8 mouse cellular contexts compared by ENCODE assay signal in the genomic region with DNA sequence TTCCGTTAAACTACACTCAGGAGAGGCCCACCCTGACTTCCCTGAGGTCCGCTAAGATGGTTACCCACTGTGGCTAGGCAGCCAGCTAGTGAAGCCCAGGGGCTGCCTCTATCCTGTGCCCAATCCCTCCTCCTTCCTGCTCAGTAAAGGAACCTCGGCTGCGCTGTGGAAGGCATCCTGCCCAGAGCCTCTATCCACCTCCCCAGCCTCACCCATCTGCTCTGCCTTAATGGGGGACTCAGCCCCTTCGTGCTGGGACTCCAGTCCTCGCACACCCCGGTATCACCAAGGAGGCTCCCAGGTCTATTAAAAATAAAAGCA. TPM values are rescaled to one million over a fixed set of nuclear protein-coding genes. Genes with fewer than 3 reads are reported as not detected.
DNase-seq lines count a peak whose midpoint lies in the region; ATAC-seq lines count a peak whose summit lies in the region.

No protein-coding gene starts in this region.

- H3K27me3 ChIP-seq in lung, embryonic 16.5 days (ENCODE audit: control insufficient read depth, insufficient read depth, low read depth, low read length): peaks cover 16% of the 10 kb centered on the region
- H3K27me3 ChIP-seq in midbrain, embryonic 10.5 days (ENCODE audit: low read depth, poor library complexity, severe bottlenecking): peaks cover 52% of the 10 kb centered on the region

- WGBS in lung, embryonic 16.5 days: 15% methylated on average over 7 of the region's 7 CpGs
- 19% methylated on average over 7 of the region's 7 CpGs for WGBS in midbrain, embryonic 10.5 days

- peak overlapping the region; percentile 5; the same call in 1 of the 2 replicates for H3K4me3 ChIP-seq in lung, embryonic 16.5 days (ENCODE audit: low read length)
- peak overlapping the region; percentile 77 for H3K4me3 ChIP-seq in midbrain, embryonic 10.5 days

- peaks cover 10% of the 10 kb centered on the region for H3K4me1 ChIP-seq in lung, embryonic 16.5 days (replicated peaks; ENCODE audit: control insufficient read depth, insufficient read depth, low read length)
- peaks cover 53% of the 10 kb centered on the region for H3K4me1 ChIP-seq in midbrain, embryonic 10.5 days

- H3K4me2 ChIP-seq in lung, embryonic 16.5 days (ENCODE audit: low read depth, low read length): no peak overlapping the region; the same call in 1 of the 2 replicates

- no peak for ATAC-seq in lung, embryonic 16.5 days (ENCODE audit: low read depth)
- ATAC-seq in granulocyte monocyte progenitor cell, adult 5-6 weeks (replicated peaks; ENCODE audit: poor library complexity, severe bottlenecking): peak; percentile 18
- ATAC-seq in CD4-positive, CD25-positive, alpha-beta regulatory T cell, adult 4 months: no peak

- no peak overlapping the region for H3K9ac ChIP-seq in lung, embryonic 16.5 days (ENCODE audit: low read length)

- no peak overlapping the region for H3K27ac ChIP-seq in lung, embryonic 16.5 days (ENCODE audit: low read length)
- peak overlapping the region; percentile 87; the same call in 1 of the 2 replicates for H3K27ac ChIP-seq in midbrain, embryonic 10.5 days (replicated peaks)

- no peaks in the 10 kb centered on the region for H3K36me3 ChIP-seq in lung, embryonic 16.5 days (ENCODE audit: control insufficient read depth, insufficient read depth, low read length)
- peaks cover 18% of the 10 kb centered on the region for H3K36me3 ChIP-seq in midbrain, embryonic 10.5 days

- no peaks in the 10 kb centered on the region; the same call in 1 of the 2 replicates for H3K9me3 ChIP-seq in lung, embryonic 16.5 days (ENCODE audit: control insufficient read depth, low read length)
- H3K9me3 ChIP-seq in midbrain, embryonic 10.5 days (replicated peaks): 0 out of 2 replicates have a peak, but pooled peaks cover under 1% of the 10 kb centered on the region

- DNase-seq in lung, postnatal 25 days (ENCODE audit: low spot score): no peak
- DNase-seq in cerebellum, postnatal 10 days: peak; percentile 70 to 74
- DNase-seq in midbrain, embryonic 10.5 days (ENCODE audit: low spot score): no peak
- DNase-seq in urinary bladder, postnatal 10 days (ENCODE audit: low spot score): no peak
- no peak for DNase-seq in adrenal gland, adult 8-10 months

RNA-seq across cellular contexts. Expression of a gene that starts 3.9 kb away (rescaled TPM):
- 42.4 and 59.5 TPM in 2 replicates for polyA plus RNA-seq in lung, embryonic 16.5 days (2015; fragmentation: Nextera tagmentation; extraction: Ambion mirVana)
- total RNA-seq in granulocyte monocyte progenitor cell, adult 5-6 weeks (2014; fragmentation: Nextera tagmentation): 497 and 510 TPM in 2 replicates
- total RNA-seq in granulocyte monocyte progenitor cell, adult 5-6 weeks (2017): 409 and 441 TPM in 2 replicates
- 42.7 and 50.1 TPM in 2 replicates for polyA plus RNA-seq in midbrain, embryonic 10.5 days (2016; fragmentation: Nextera tagmentation; extraction: Ambion mirVana)
- total RNA-seq in adrenal gland, adult 8-10 months (2022): 10 to 100 TPM; 21.0 to 28.2 (median 25.0) TPM
- polyA plus RNA-seq in CD4-positive, CD25-positive, alpha-beta regulatory T cell, adult 4 months (2017; shearing (Covaris generic)): 1,000 to 10,000 TPM; 2,251 to 2,782 TPM

RNA-seq across cellular contexts. Expression of a gene that starts 8.1 kb away (rescaled TPM):
- polyA plus RNA-seq in lung, embryonic 16.5 days (2015; fragmentation: Nextera tagmentation; extraction: Ambion mirVana): 11.1 and 11.9 TPM in 2 replicates
- total RNA-seq in granulocyte monocyte progenitor cell, adult 5-6 weeks (2014; fragmentation: Nextera tagmentation): 9.3 and 13.3 TPM in 2 replicates
- total RNA-seq in granulocyte monocyte progenitor cell, adult 5-6 weeks (2017): 5.4 and 6.3 TPM in 2 replicates
- polyA plus RNA-seq in midbrain, embryonic 10.5 days (2016; fragmentation: Nextera tagmentation; extraction: Ambion mirVana): 14.1 and 15.5 TPM in 2 replicates
- total RNA-seq in adrenal gland, adult 8-10 months (2022): 10 to 100 TPM; 14.7 to 21.1 (median 18.2) TPM
- polyA plus RNA-seq in CD4-positive, CD25-positive, alpha-beta regulatory T cell, adult 4 months (2017; shearing (Covaris generic)): 10 to 100 TPM; 10.6 to 21.4 TPM

RNA-seq across cellular contexts. Expression of a gene that starts 8.5 kb away (rescaled TPM):
- polyA plus RNA-seq in lung, embryonic 16.5 days (2015; fragmentation: Nextera tagmentation; extraction: Ambion mirVana): 102 and 108 TPM in 2 replicates
- total RNA-seq in granulocyte monocyte progenitor cell, adult 5-6 weeks (2014; fragmentation: Nextera tagmentation): 151 and 195 TPM in 2 replicates
- total RNA-seq in granulocyte monocyte progenitor cell, adult 5-6 weeks (2017): 135 and 158 TPM in 2 replicates
- polyA plus RNA-seq in midbrain, embryonic 10.5 days (2016; fragmentation: Nextera tagmentation; extraction: Ambion mirVana): 186 and 216 TPM in 2 replicates
- total RNA-seq in adrenal gland, adult 8-10 months (2022): 100 to 1,000 TPM in 1 of 4 experiments, 10 to 100 TPM in 3; 78.0 to 116 (median 95.6) TPM
- 100 to 1,000 TPM in 1 of 2 experiments, 10 to 100 TPM in 1; 82.6 to 175 TPM for polyA plus RNA-seq in CD4-positive, CD25-positive, alpha-beta regulatory T cell, adult 4 months (2017; shearing (Covaris generic))

RNA-seq across cellular contexts. Expression of a gene that starts 27.5 kb away (rescaled TPM):
- 12.3 and 21.1 TPM in 2 replicates for polyA plus RNA-seq in lung, embryonic 16.5 days (2015; fragmentation: Nextera tagmentation; extraction: Ambion mirVana)
- 0.85 TPM in 1 of 2 replicates, not detected in the other for total RNA-seq in granulocyte monocyte progenitor cell, adult 5-6 weeks (2014; fragmentation: Nextera tagmentation)
- 0.56 and 1.6 TPM in 2 replicates for total RNA-seq in granulocyte monocyte progenitor cell, adult 5-6 weeks (2017)
- polyA plus RNA-seq in midbrain, embryonic 10.5 days (2016; fragmentation: Nextera tagmentation; extraction: Ambion mirVana): 0.29 TPM in 1 of 2 replicates, not detected in the other
- 10 to 100 TPM; 33.4 to 42.0 (median 40.2) TPM for total RNA-seq in adrenal gland, adult 8-10 months (2022)
- 1 to 10 TPM in 1 of 2 experiments, under 1 TPM in 1; 0.82 to 1.3 TPM for polyA plus RNA-seq in CD4-positive, CD25-positive, alpha-beta regulatory T cell, adult 4 months (2017; shearing (Covaris generic))

RNA-seq across cellular contexts. Expression of a gene that starts 54.6 kb away (rescaled TPM):
- polyA plus RNA-seq in lung, embryonic 16.5 days (2015; fragmentation: Nextera tagmentation; extraction: Ambion mirVana): 42.9 and 47.3 TPM in 2 replicates
- 129 and 133 TPM in 2 replicates for total RNA-seq in granulocyte monocyte progenitor cell, adult 5-6 weeks (2014; fragmentation: Nextera tagmentation)
- total RNA-seq in granulocyte monocyte progenitor cell, adult 5-6 weeks (2017): 53.3 and 79.1 TPM in 2 replicates
- polyA plus RNA-seq in midbrain, embryonic 10.5 days (2016; fragmentation: Nextera tagmentation; extraction: Ambion mirVana): 61.9 and 63.5 TPM in 2 replicates
- total RNA-seq in adrenal gland, adult 8-10 months (2022): 10 to 100 TPM; 30.5 to 44.4 (median 38.2) TPM
- 100 to 1,000 TPM in 1 of 2 experiments, 10 to 100 TPM in 1; 93.1 to 113 TPM for polyA plus RNA-seq in CD4-positive, CD25-positive, alpha-beta regulatory T cell, adult 4 months (2017; shearing (Covaris generic))

Comparison
In these comparisons a context has a peak if more than half of its experiments do, and no peak if none do; other contexts are left out.
1. DNase-seq: peak in cerebellum, postnatal 10 days (2 of 2); none in lung, postnatal 25 days (single experiment), midbrain, embryonic 10.5 days (single experiment), urinary bladder, postnatal 10 days (single experiment) and adrenal gland, adult 8-10 months (single experiment).
2. RNA of a gene that starts 3.9 kb away (polyA plus RNA-seq): 2,251 to 2,782 TPM in CD4-positive, CD25-positive, alpha-beta regulatory T cell, adult 4 months; 42.7 to 50.1 TPM in midbrain, embryonic 10.5 days and 42.4 to 59.5 TPM in lung, embryonic 16.5 days; every median in the first group is over 10 times any median in the second.